Mouse (Mus musculus): ENCODE measurements around the gene Hsph1. TPM values are rescaled to one million over a fixed set of nuclear protein-coding genes. Genes with fewer than 3 reads are reported as not detected.

Gene Hsph1
- polyA plus RNA-seq, 1 experiment from 2014 or later, result 13.4 TPM

GRCm38 (mm10) chr5:149637306-149637705, 1.1 kb upstream of the Hsph1 start:
- TF ChIP-seq EP300 (optimal IDR thresholded peaks at IDR 0.05), result no peak
- TF ChIP-seq CTCF (IDR thresholded peaks at IDR 0.05; ENCODE audit: low read depth), result no peak
- ATAC-seq (ENCODE audit: low FRiP score, low TSS enrichment), result no peak
- H3K9ac ChIP-seq (ENCODE audit: low read length), result no peak overlapping the region
- H3K27me3 ChIP-seq (ENCODE audit: control insufficient read depth, insufficient read depth, low read length), result no peaks in the 10 kb centered on the region
- no peaks in the 10 kb centered on the region; the same call in 1 of the 2 replicates for H3K36me3 ChIP-seq (ENCODE audit: control insufficient read depth, insufficient read depth, low read length)
- 0 out of 2 replicates have a peak, but pooled peaks cover 3% of the 10 kb centered on the region for H3K4me1 ChIP-seq (replicated peaks; ENCODE audit: control insufficient read depth, insufficient read depth)
- H3K4me2 ChIP-seq (replicated peaks; ENCODE audit: low read depth), result peak overlapping the region; percentile 37
- 49% methylated on average over 8 of the region's 8 CpGs for WGBS
- H3K4me3 ChIP-seq (ENCODE audit: low read depth, low read length), result peak overlapping the region; percentile 72
- H3K27ac ChIP-seq (replicated peaks), result no peak overlapping the region
- DNase-seq (ENCODE audit: low spot score), result no peak
- H3K9me3 ChIP-seq (ENCODE audit: control insufficient read depth, low read length), result no peaks in the 10 kb centered on the region

GRCm38 (mm10) chr5:149635556-149635955, 620 bp downstream of the Hsph1 start:
- Histone ChIP-seq H3K4me3 (ENCODE audit: low read depth, low read length) (peak overlapping the region; percentile 72), H3K9ac (ENCODE audit: low read length) (peak overlapping the region; percentile 66), H3K27ac (replicated peaks) (peak overlapping the region; percentile 90), H3K27me3 (ENCODE audit: control insufficient read depth, insufficient read depth, low read length) (no peaks in the 10 kb centered on the region), H3K4me2 (replicated peaks; ENCODE audit: low read depth) (peak overlapping the region; percentile 87), H3K36me3 (ENCODE audit: control insufficient read depth, insufficient read depth, low read length) (peaks cover 3% of the 10 kb centered on the region; the same call in 1 of the 2 replicates), H3K4me1 (replicated peaks; ENCODE audit: control insufficient read depth, insufficient read depth) (0 out of 2 replicates have a peak, but pooled peaks cover 3% of the 10 kb centered on the region), H3K9me3 (ENCODE audit: control insufficient read depth, low read length) (no peaks in the 10 kb centered on the region)
- WGBS, result under 1% methylated on average over 24 of the region's 24 CpGs
- DNase-seq (ENCODE audit: low spot score), result no peak
- ATAC-seq (ENCODE audit: low FRiP score, low TSS enrichment), result no peak
- TF ChIP-seq CTCF (IDR thresholded peaks at IDR 0.05; ENCODE audit: low read depth) (no peak), EP300 (optimal IDR thresholded peaks at IDR 0.05) (no peak)

- no peak for TF ChIP-seq CTCF (IDR thresholded peaks at IDR 0.05; ENCODE audit: low read depth)
- TF ChIP-seq EP300 (optimal IDR thresholded peaks at IDR 0.05), result no peak
Measured at GRCm38 (mm10) chr5:149634409-149635035, 1.7 kb downstream of the Hsph1 start.

GRCm38 (mm10) chr5:149625547-149625946, 10.6 kb downstream of the Hsph1 start:
- Histone ChIP-seq H3K4me3 (ENCODE audit: low read depth, low read length) (no peak overlapping the region), H3K4me2 (replicated peaks; ENCODE audit: low read depth) (no peak overlapping the region), H3K9ac (ENCODE audit: low read length) (no peak overlapping the region), H3K27ac (replicated peaks) (no peak overlapping the region), H3K27me3 (ENCODE audit: control insufficient read depth, insufficient read depth, low read length) (no peaks in the 10 kb centered on the region), H3K4me1 (replicated peaks; ENCODE audit: control insufficient read depth, insufficient read depth) (no peaks in the 10 kb centered on the region), H3K36me3 (ENCODE audit: control insufficient read depth, insufficient read depth, low read length) (peaks cover 38% of the 10 kb centered on the region), H3K9me3 (ENCODE audit: control insufficient read depth, low read length) (no peaks in the 10 kb centered on the region)
- TF ChIP-seq EP300 (optimal IDR thresholded peaks at IDR 0.05) (no peak), CTCF (IDR thresholded peaks at IDR 0.05; ENCODE audit: low read depth) (no peak)
- no peak for DNase-seq (ENCODE audit: low spot score)
- ATAC-seq (ENCODE audit: low FRiP score, low TSS enrichment), result no peak
- 81% methylated on average over 3 of the region's 3 CpGs for WGBS

More at GRCm38 (mm10) chr5:149634409-149635035, 1.7 kb downstream of the Hsph1 start:
- Histone ChIP-seq H3K4me3 (ENCODE audit: low read depth, low read length) (peak overlapping the region; percentile 72), H3K36me3 (ENCODE audit: control insufficient read depth, insufficient read depth, low read length) (peaks cover 11% of the 10 kb centered on the region), H3K27me3 (ENCODE audit: control insufficient read depth, insufficient read depth, low read length) (no peaks in the 10 kb centered on the region), H3K4me2 (replicated peaks; ENCODE audit: low read depth) (peak overlapping the region; percentile 87), H3K9ac (ENCODE audit: low read length) (no peak overlapping the region), H3K9me3 (ENCODE audit: control insufficient read depth, low read length) (no peaks in the 10 kb centered on the region), H3K4me1 (replicated peaks; ENCODE audit: control insufficient read depth, insufficient read depth) (0 out of 2 replicates have a peak, but pooled peaks cover 3% of the 10 kb centered on the region), H3K27ac (replicated peaks) (no peak overlapping the region)
- 53% methylated on average over 11 of the region's 11 CpGs for WGBS
- no peak for ATAC-seq (ENCODE audit: low FRiP score, low TSS enrichment)
- DNase-seq (ENCODE audit: low spot score), result no peak

GRCm38 (mm10) chr5:149623815-149624675, 12.1 kb downstream of the Hsph1 start:
- Histone ChIP-seq H3K4me1 (replicated peaks; ENCODE audit: control insufficient read depth, insufficient read depth) (no peaks in the 10 kb centered on the region), H3K4me3 (ENCODE audit: low read depth, low read length) (no peak overlapping the region), H3K4me2 (replicated peaks; ENCODE audit: low read depth) (no peak overlapping the region), H3K9me3 (ENCODE audit: control insufficient read depth, low read length) (no peaks in the 10 kb centered on the region), H3K27ac (replicated peaks) (no peak overlapping the region), H3K27me3 (ENCODE audit: control insufficient read depth, insufficient read depth, low read length) (no peaks in the 10 kb centered on the region), H3K36me3 (ENCODE audit: control insufficient read depth, insufficient read depth, low read length) (peaks cover 41% of the 10 kb centered on the region), H3K9ac (ENCODE audit: low read length) (no peak overlapping the region)
- TF ChIP-seq EP300 (optimal IDR thresholded peaks at IDR 0.05) (no peak), CTCF (IDR thresholded peaks at IDR 0.05; ENCODE audit: low read depth) (no peak)
- no peak for DNase-seq (ENCODE audit: low spot score)
- no peak for ATAC-seq (ENCODE audit: low FRiP score, low TSS enrichment)
- WGBS, result 79% methylated on average over 8 of the region's 8 CpGs

Measured in stomach, postnatal 0 days (tissue).